Mouse (Mus musculus): ENCODE measurements around the gene Aox3. TPM values are rescaled to one million over a fixed set of nuclear protein-coding genes. Genes with fewer than 3 reads are reported as not detected.

Aox3 gene
- total RNA-seq, 1 experiment: 1.8 TPM

- no peak for DNase-seq (ENCODE audit: low read depth, low spot score)
- H3K4me3 ChIP-seq (ENCODE audit: insufficient read depth in 1 of 2, low read depth in 1 of 2, low read length in 2 of 2, poor library complexity in 1 of 2, severe bottlenecking in 1 of 2): no peak overlapping the region
- no peaks in the 10 kb centered on the region for H3K4me1 ChIP-seq (ENCODE audit: control insufficient read depth in 2 of 2, insufficient read depth in 2 of 2, low read length in 2 of 2, poor library complexity in 1 of 2)
- H3K9me3 ChIP-seq (ENCODE audit: control insufficient read depth, insufficient read depth, low read depth, low read length): no peaks in the 10 kb centered on the region
- no peak overlapping the region for H3K27ac ChIP-seq (ENCODE audit: insufficient read depth, low read depth, low read length, poor library complexity, severe bottlenecking)
- in situ Hi-C loops (cut with MboI; ENCODE audit: low sequenced_read_pairs in 2 of 2, unreplicated experiment in 2 of 2): no loop called here
- no peak for TF ChIP-seq HCFC1 (IDR thresholded peaks at IDR 0.05; ENCODE audit: borderline replicate concordance, insufficient read depth, low read length)
- no peak for TF ChIP-seq ZNF384 (IDR thresholded peaks at IDR 0.05; ENCODE audit: low read depth, low read length)
- TF ChIP-seq ZC3H11A (IDR thresholded peaks at IDR 0.05; ENCODE audit: borderline replicate concordance, low read depth, low read length): no peak
- TF ChIP-seq MAFK (IDR thresholded peaks at IDR 0.05; ENCODE audit: insufficient read depth, low read depth, low read length): no peak
- TF ChIP-seq CHD2 (IDR thresholded peaks at IDR 0.05; ENCODE audit: low read depth, low read length): no peak
- no peaks in the 10 kb centered on the region for H3K36me3 ChIP-seq (ENCODE audit: control insufficient read depth, insufficient read depth, low read length, poor library complexity, severe bottlenecking)
- H3K9ac ChIP-seq (ENCODE audit: insufficient read depth, low read depth, low read length, poor library complexity, severe bottlenecking): no peak overlapping the region
Measured at GRCm38 (mm10) chr1:58097338-58097737, 15.6 kb upstream of the Aox3 start.

- H3K9ac ChIP-seq (ENCODE audit: insufficient read depth, low read depth, low read length, poor library complexity, severe bottlenecking): no peak overlapping the region
- no peaks in the 10 kb centered on the region for H3K9me3 ChIP-seq (ENCODE audit: control insufficient read depth, insufficient read depth, low read depth, low read length)
- no peak for DNase-seq (ENCODE audit: low read depth, low spot score)
- H3K36me3 ChIP-seq (ENCODE audit: control insufficient read depth, insufficient read depth, low read length, poor library complexity, severe bottlenecking): no peaks in the 10 kb centered on the region
- H3K4me1 ChIP-seq (ENCODE audit: control insufficient read depth in 2 of 2, insufficient read depth in 2 of 2, low read length in 2 of 2, poor library complexity in 1 of 2): no peaks in the 10 kb centered on the region
- H3K27ac ChIP-seq (ENCODE audit: insufficient read depth, low read depth, low read length, poor library complexity, severe bottlenecking): no peak overlapping the region
- H3K4me3 ChIP-seq (ENCODE audit: insufficient read depth in 1 of 2, low read depth in 1 of 2, low read length in 2 of 2, poor library complexity in 1 of 2, severe bottlenecking in 1 of 2): no peak overlapping the region
- in situ Hi-C loops (cut with MboI; ENCODE audit: low sequenced_read_pairs in 2 of 2, unreplicated experiment in 2 of 2): no loop called here
- TF ChIP-seq CHD2 (IDR thresholded peaks at IDR 0.05; ENCODE audit: low read depth, low read length) (no peak), MAFK (IDR thresholded peaks at IDR 0.05; ENCODE audit: insufficient read depth, low read depth, low read length) (no peak)
Measured at GRCm38 (mm10) chr1:58099119-58099518, 13.8 kb upstream of the Aox3 start.

DNA sequence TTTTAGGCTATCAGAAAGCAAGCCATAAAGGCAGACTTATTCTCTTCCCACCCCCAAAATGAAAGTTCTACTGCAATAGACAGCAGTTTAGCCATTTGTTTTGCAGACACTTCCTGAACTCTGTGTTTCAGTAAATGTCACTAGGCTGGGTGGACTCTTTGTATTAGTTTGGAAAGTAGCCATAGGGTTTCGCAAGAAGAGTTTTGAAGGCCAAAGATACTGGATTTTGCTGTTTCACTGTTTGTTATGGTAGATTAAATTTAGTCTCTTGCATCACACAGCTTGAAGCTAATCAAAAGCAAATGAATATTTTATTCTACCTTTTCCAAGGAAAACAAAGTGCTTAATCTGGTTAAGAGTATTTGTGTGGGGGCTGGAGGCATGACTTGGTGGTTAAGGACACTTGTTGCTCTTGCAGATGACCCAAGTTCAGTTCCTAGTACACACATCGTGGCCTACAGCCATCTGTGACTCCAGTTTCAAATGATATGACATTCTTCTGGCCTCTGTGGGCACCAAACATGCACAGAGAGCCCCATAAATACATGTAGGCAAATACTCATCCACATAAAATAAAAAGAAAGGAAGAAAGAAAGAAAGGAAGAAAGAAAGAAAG is 11.3 kb upstream of the Aox3 start:
- H3K9me3 ChIP-seq (ENCODE audit: control insufficient read depth, insufficient read depth, low read depth, low read length): no peaks in the 10 kb centered on the region
- H3K4me1 ChIP-seq (ENCODE audit: control insufficient read depth in 2 of 2, insufficient read depth in 2 of 2, low read length in 2 of 2, poor library complexity in 1 of 2): no peaks in the 10 kb centered on the region
- no peak overlapping the region for H3K27ac ChIP-seq (ENCODE audit: insufficient read depth, low read depth, low read length, poor library complexity, severe bottlenecking)
- DNase-seq (ENCODE audit: low read depth, low spot score): no peak
- in situ Hi-C loops (cut with MboI; ENCODE audit: low sequenced_read_pairs in 2 of 2, unreplicated experiment in 2 of 2): no loop called here
- H3K9ac ChIP-seq (ENCODE audit: insufficient read depth, low read depth, low read length, poor library complexity, severe bottlenecking): no peak overlapping the region
- TF ChIP-seq CHD2 (IDR thresholded peaks at IDR 0.05; ENCODE audit: low read depth, low read length) (no peak), HCFC1 (IDR thresholded peaks at IDR 0.05; ENCODE audit: borderline replicate concordance, insufficient read depth, low read length) (no peak), ZC3H11A (IDR thresholded peaks at IDR 0.05; ENCODE audit: borderline replicate concordance, low read depth, low read length) (no peak), ZNF384 (IDR thresholded peaks at IDR 0.05; ENCODE audit: low read depth, low read length) (no peak), MAFK (IDR thresholded peaks at IDR 0.05; ENCODE audit: insufficient read depth, low read depth, low read length) (no peak)
- no peaks in the 10 kb centered on the region for H3K36me3 ChIP-seq (ENCODE audit: control insufficient read depth, insufficient read depth, low read length, poor library complexity, severe bottlenecking)
- H3K4me3 ChIP-seq (ENCODE audit: insufficient read depth in 1 of 2, low read depth in 1 of 2, low read length in 2 of 2, poor library complexity in 1 of 2, severe bottlenecking in 1 of 2): no peak overlapping the region

GRCm38 (mm10) chr1:58102494-58102893 is 10.4 kb upstream of the Aox3 start:
- TF ChIP-seq ZNF384 (IDR thresholded peaks at IDR 0.05; ENCODE audit: low read depth, low read length) (no peak), ZC3H11A (IDR thresholded peaks at IDR 0.05; ENCODE audit: borderline replicate concordance, low read depth, low read length) (no peak), MAFK (IDR thresholded peaks at IDR 0.05; ENCODE audit: insufficient read depth, low read depth, low read length) (no peak), HCFC1 (IDR thresholded peaks at IDR 0.05; ENCODE audit: borderline replicate concordance, insufficient read depth, low read length) (no peak), CHD2 (IDR thresholded peaks at IDR 0.05; ENCODE audit: low read depth, low read length) (no peak)
- no peaks in the 10 kb centered on the region for H3K9me3 ChIP-seq (ENCODE audit: control insufficient read depth, insufficient read depth, low read depth, low read length)
- DNase-seq (ENCODE audit: low read depth, low spot score): no peak
- H3K9ac ChIP-seq (ENCODE audit: insufficient read depth, low read depth, low read length, poor library complexity, severe bottlenecking): no peak overlapping the region
- H3K4me1 ChIP-seq (ENCODE audit: control insufficient read depth in 2 of 2, insufficient read depth in 2 of 2, low read length in 2 of 2, poor library complexity in 1 of 2): no peaks in the 10 kb centered on the region
- in situ Hi-C loops (cut with MboI; ENCODE audit: low sequenced_read_pairs in 2 of 2, unreplicated experiment in 2 of 2): no loop called here
- H3K36me3 ChIP-seq (ENCODE audit: control insufficient read depth, insufficient read depth, low read length, poor library complexity, severe bottlenecking): no peaks in the 10 kb centered on the region
- no peak overlapping the region for H3K4me3 ChIP-seq (ENCODE audit: insufficient read depth in 1 of 2, low read depth in 1 of 2, low read length in 2 of 2, poor library complexity in 1 of 2, severe bottlenecking in 1 of 2)
- no peak overlapping the region for H3K27ac ChIP-seq (ENCODE audit: insufficient read depth, low read depth, low read length, poor library complexity, severe bottlenecking)

DNA sequence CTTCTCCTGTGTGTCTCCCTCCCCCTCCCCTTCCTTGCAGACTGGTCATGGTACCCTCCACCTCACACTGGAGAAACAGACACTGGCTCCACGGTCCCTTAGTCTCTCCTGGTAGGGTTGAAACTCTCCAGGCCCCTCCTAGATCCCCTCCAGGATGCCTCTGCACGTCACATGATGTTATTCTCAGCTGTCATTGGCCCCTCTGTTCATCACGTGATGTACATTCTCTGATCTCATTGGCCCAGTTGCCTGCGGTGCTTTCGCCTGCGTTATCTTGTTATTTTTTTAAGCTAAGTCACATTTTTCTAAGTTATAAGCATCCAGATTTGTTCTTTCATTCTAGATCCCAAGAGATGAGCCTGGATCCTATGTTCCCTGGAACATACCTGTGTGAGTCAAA is 7.2 kb upstream of the Aox3 start:
- TF ChIP-seq CHD2 (IDR thresholded peaks at IDR 0.05; ENCODE audit: low read depth, low read length): no peak

More for the DNA sequence above, 7.2 kb upstream of the Aox3 start:
- Histone ChIP-seq H3K4me3 (ENCODE audit: insufficient read depth in 1 of 2, low read depth in 1 of 2, low read length in 2 of 2, poor library complexity in 1 of 2, severe bottlenecking in 1 of 2) (no peak overlapping the region), H3K4me1 (ENCODE audit: control insufficient read depth in 2 of 2, insufficient read depth in 2 of 2, low read length in 2 of 2, poor library complexity in 1 of 2) (no peaks in the 10 kb centered on the region), H3K27ac (ENCODE audit: insufficient read depth, low read depth, low read length, poor library complexity, severe bottlenecking) (no peak overlapping the region), H3K9me3 (ENCODE audit: control insufficient read depth, insufficient read depth, low read depth, low read length) (no peaks in the 10 kb centered on the region), H3K36me3 (ENCODE audit: control insufficient read depth, insufficient read depth, low read length, poor library complexity, severe bottlenecking) (no peaks in the 10 kb centered on the region), H3K9ac (ENCODE audit: insufficient read depth, low read depth, low read length, poor library complexity, severe bottlenecking) (no peak overlapping the region)
- in situ Hi-C loops (cut with MboI; ENCODE audit: low sequenced_read_pairs in 2 of 2, unreplicated experiment in 2 of 2): no loop called here
- DNase-seq (ENCODE audit: low read depth, low spot score): no peak

All from ES-E14 (cell line).